Mouse (Mus musculus): Measurements from ENCODE around the gene BC051142.

GRCm38 (mm10) chr17:34378716-34379115, 19.9 kb upstream of the BC051142 start:
- TF ChIP-seq CTCF (IDR thresholded peaks at IDR 0.05; ENCODE audit: low read depth) (no peak), EP300 (IDR thresholded peaks at IDR 0.05; ENCODE audit: low read depth) (no peak)
